Mouse (Mus musculus) heart, adult 2 months (tissue): ENCODE results near the gene Cpped1.

ENCODE experiments used
- CTCF ChIP-seq: fragments of 200-600 bp; IDR thresholded peaks from 2 replicates; pipeline ENCODE4 v1.8.1; 2022; ENCODE audit warnings: antibody characterized with exemption, mild to moderate bottlenecking, moderate library complexity
- EP300 ChIP-seq: fragments of 200-500 bp; IDR thresholded peaks from 2 replicates; pipeline ENCODE4 v1.6.1; 2011; ENCODE audit warnings: low read depth, low read length, control low read depth; ENCODE audit not compliant: insufficient read depth

- TF ChIP-seq CTCF: no peak
- TF ChIP-seq EP300: no peak
Measured at GRCm38 (mm10) chr16:11774321-11774720, 134.9 kb downstream of the Cpped1 start.
